Mouse (Mus musculus) lung, postnatal 0 days (tissue): ENCODE measurements at regions not wholly inside any gene's neighbourhood (a gene's known extent, or its start where the extent isn't known, plus 50 kb on each side); places are given as distances from the start of the nearest gene placed in this dataset.

Experiments used
- ATAC-seq: fragments of 200-750 bp; cut with Nextera tagmentation; 2 replicates; pipeline ENCODE4 v1.8.0; 2017; ENCODE audit warnings: moderate library complexity
- DNase-seq: peaks from one replicate; pipeline ENCODE4 v3.0.0-alpha.2; 2016; ENCODE audit warnings: low spot score
- H3K27ac ChIP-seq: fragments of 300-500 bp; sonication (generic); 2 replicates; pipeline ENCODE4 v1.5.1; 2014; ENCODE audit warnings: antibody characterized with exemption, mild to moderate bottlenecking, low read length, mixed read lengths
- H3K27me3 ChIP-seq: fragments of 300-500 bp; sonication (generic); replicated peaks from 2 replicates; pipeline ENCODE4 v1.6.1; 2014; ENCODE audit warnings: low read length, mixed read lengths; ENCODE audit not compliant: insufficient read depth
- H3K36me3 ChIP-seq: fragments of 300-500 bp; sonication (generic); 2 replicates; pipeline ENCODE4 v1.6.1; 2014; ENCODE audit warnings: low read length, mixed read lengths; ENCODE audit not compliant: insufficient read depth
- H3K4me1 ChIP-seq: fragments of 300-500 bp; sonication (generic); 2 replicates; pipeline ENCODE4 v1.6.1; 2014; ENCODE audit warnings: antibody characterized with exemption, low read depth, low read length, mixed read lengths; ENCODE audit not compliant: insufficient read depth
- H3K4me2 ChIP-seq: fragments of 300-500 bp; sonication (generic); replicated peaks from 2 replicates; pipeline ENCODE4 v1.6.1; 2014; ENCODE audit warnings: low read depth, mild to moderate bottlenecking, low read length, moderate library complexity, mixed read lengths
- H3K4me3 ChIP-seq: fragments of 300-500 bp; sonication (generic); 2 replicates; pipeline ENCODE4 v1.5.1; 2014; ENCODE audit warnings: low read depth, low read length
- H3K9ac ChIP-seq: fragments of 300-500 bp; sonication (generic); replicated peaks from 2 replicates; pipeline ENCODE4 v1.6.1; 2014; ENCODE audit warnings: low read depth, mild to moderate bottlenecking
- H3K9me3 ChIP-seq: fragments of 300-500 bp; sonication (generic); 2 replicates; pipeline ENCODE4 v1.6.1; 2016; ENCODE audit warnings: low read length, mixed read lengths
- CTCF ChIP-seq: IDR thresholded peaks from 2 replicates; pipeline ENCODE4 v1.5.1; 2016; ENCODE audit warnings: antibody characterized with exemption, mild to moderate bottlenecking
- EP300 ChIP-seq: IDR thresholded peaks from 2 replicates; pipeline ENCODE4 v1.6.1; 2016; ENCODE audit warnings: antibody characterized with exemption, mild to moderate bottlenecking, control low read depth
- WGBS: fragments of 180-500 bp; shearing (Covaris S2); extraction: QIAGEN DNeasy Blood & Tissue Kit; methylation state at CpG from one replicate; pipeline ENCODE4 v1.1.7; 2014; 5-methylcytosine and 5-hydroxymethylcytosine counted together

DNA sequence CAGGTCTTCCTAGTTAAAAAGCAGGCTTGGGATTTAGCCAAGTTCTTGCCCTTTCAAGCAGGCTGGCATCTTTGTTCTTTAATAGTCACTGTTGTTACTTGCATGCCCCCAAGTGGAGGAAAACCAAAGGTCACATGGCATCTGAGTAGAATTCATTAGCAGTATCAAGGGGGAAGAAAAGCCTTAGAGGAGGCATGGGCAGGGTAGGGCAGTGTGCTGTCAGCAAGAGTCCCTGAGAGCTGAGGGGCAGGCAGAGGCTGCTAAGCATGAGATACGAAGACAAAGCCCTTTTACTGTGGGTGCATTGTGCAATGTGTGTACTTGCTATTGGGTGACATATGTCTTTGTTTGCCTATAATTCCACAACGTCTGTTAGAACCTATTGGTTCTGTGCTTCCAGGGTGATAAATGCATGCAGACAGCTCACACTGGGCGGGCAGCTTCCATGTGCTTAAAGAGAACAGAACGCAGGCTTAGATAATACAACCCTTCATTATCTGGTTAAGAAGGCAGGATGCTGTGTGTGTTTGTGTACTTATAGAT, 3075.0 kb upstream of the Lrrc6 start:
- H3K9me3 ChIP-seq: no peaks in the 10 kb centered on the region
- H3K4me2 ChIP-seq: no peak overlapping the region
- 41% methylated on average over 4 of the region's 4 CpGs for WGBS
- no peak for ATAC-seq
- no peak overlapping the region for H3K9ac ChIP-seq
- H3K27me3 ChIP-seq: no peaks in the 10 kb centered on the region
- H3K36me3 ChIP-seq: no peaks in the 10 kb centered on the region
- no peak for DNase-seq
- no peak overlapping the region for H3K4me3 ChIP-seq
- no peaks in the 10 kb centered on the region for H3K4me1 ChIP-seq
- TF ChIP-seq EP300 (no peak), CTCF (peak; percentile 17; the same call in 1 of the 2 replicates)
- H3K27ac ChIP-seq: no peak overlapping the region

DNA sequence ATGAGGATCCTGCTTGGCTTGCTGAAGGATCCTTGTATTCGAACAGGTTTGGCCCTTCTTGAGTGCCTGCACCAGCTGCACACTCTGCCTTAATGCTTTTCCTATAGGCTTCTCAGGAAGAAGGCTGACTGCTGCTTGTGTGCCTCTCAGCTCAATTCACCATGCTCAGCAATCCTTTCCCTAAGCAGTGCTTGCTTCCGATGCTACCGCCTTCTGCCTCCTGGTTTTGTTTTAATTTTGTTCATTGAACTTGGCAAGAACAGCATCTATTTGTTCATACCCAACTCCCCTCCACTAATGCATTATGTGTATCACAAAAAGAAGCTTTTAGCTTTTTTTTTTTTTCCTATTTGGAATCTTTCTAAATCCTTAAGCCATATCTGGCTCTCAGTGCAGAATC, 3053.5 kb upstream of the Lrrc6 start:
- no peak for TF ChIP-seq CTCF
- no peak for TF ChIP-seq EP300
- Histone ChIP-seq H3K4me3 (no peak overlapping the region), H3K4me2 (no peak overlapping the region), H3K27me3 (no peaks in the 10 kb centered on the region), H3K36me3 (no peaks in the 10 kb centered on the region), H3K27ac (no peak overlapping the region), H3K4me1 (no peaks in the 10 kb centered on the region), H3K9me3 (no peaks in the 10 kb centered on the region), H3K9ac (no peak overlapping the region)
- WGBS: 82% methylated on average over 3 of the region's 3 CpGs
- no peak for ATAC-seq
- no peak for DNase-seq

DNA sequence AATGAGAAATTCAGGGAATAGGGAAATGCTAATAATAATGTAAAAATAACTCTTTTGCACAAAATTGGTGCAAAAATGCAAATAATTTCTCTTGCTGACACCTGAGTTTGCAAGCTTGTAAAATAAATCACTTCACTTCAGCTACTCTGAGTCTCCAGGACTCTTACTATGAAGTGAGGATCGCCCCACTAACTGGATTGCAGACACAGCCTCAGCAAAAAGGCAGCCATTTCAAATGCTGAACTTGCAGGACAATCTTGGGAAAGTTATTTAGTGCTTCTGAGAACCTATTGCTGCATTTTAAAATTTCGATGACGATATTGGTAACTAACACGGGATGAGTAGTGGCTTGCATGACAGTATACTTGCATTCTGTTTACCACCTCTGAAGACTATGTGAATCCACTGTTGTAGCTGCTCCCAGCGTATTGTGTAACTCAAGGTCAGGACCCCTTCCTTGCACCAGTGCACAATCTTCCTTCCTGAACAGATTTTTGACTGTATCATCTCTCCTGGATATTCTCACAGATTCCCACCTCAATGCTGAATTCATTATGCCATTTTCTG, 3051.4 kb upstream of the Lrrc6 start:
- ATAC-seq (no peak), DNase-seq (no peak)
- no peaks in the 10 kb centered on the region for H3K36me3 ChIP-seq
- H3K9ac ChIP-seq: no peak overlapping the region
- H3K4me2 ChIP-seq: no peak overlapping the region
- 66% methylated on average over 5 of the region's 5 CpGs for WGBS
- no peak for TF ChIP-seq CTCF
- TF ChIP-seq EP300: no peak
- no peaks in the 10 kb centered on the region for H3K4me1 ChIP-seq
- no peaks in the 10 kb centered on the region for H3K9me3 ChIP-seq
- no peaks in the 10 kb centered on the region for H3K27me3 ChIP-seq
- no peak overlapping the region for H3K27ac ChIP-seq
- H3K4me3 ChIP-seq: no peak overlapping the region

DNA sequence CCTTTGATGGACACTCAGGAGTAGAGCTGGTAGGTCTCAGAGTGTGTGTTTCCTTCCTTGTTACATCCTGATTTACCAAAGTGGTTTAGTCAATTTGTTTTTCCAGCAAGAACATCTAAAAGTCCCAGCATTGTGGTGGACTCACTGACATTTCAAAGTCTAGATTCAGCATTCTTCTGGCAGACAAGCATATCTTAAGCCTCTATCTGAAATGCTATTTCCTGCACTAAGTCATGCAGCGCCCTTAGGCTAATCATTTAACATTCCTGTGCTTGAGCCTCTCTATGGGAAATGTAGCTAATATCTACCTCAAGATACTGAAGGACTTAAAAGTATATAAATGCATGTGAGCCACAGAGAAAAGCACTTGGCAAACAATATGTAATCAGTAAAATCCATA, 3050.3 kb upstream of the Lrrc6 start:
- Histone ChIP-seq H3K4me2 (no peak overlapping the region), H3K27ac (no peak overlapping the region), H3K9ac (no peak overlapping the region), H3K9me3 (no peaks in the 10 kb centered on the region), H3K36me3 (no peaks in the 10 kb centered on the region), H3K4me3 (no peak overlapping the region), H3K4me1 (no peaks in the 10 kb centered on the region), H3K27me3 (no peaks in the 10 kb centered on the region)
- DNase-seq: no peak
- 40% methylated on average over 1 of the region's 1 CpGs for WGBS
- no peak for ATAC-seq
- TF ChIP-seq EP300 (no peak), CTCF (no peak)

DNA sequence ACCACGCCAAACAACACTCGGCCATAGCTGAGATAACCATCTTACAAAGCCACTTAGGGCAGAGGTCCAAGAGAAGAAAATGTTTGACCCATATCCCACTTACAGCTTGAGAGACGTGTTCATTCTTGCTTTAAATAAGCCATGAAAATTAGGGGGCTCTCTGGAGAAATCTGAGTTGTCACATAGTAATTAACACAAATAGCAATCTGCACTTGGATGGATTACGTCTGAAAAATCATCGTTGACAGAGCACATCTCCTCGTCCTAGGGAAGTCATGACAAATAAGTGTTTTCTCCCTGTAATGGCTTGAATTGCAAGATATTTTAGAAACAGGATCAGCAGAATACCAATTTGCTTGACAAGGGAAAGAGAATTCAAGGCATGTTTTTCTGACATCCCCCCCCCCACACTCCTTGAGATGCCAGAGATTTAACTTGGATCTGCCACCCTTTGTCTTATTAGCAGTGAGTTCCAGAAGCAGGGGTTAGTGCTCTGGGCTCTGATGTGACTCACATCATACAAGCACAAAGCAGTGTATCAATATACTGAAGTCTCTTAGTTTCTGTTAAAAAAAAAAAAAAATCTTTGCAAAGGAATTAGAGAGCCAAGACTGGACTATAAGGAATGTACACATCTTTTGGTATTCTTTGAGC, 3025.9 kb upstream of the Lrrc6 start:
- Histone ChIP-seq H3K4me2 (no peak overlapping the region), H3K4me1 (no peaks in the 10 kb centered on the region), H3K27ac (no peak overlapping the region), H3K4me3 (no peak overlapping the region), H3K9me3 (no peaks in the 10 kb centered on the region), H3K9ac (no peak overlapping the region), H3K36me3 (no peaks in the 10 kb centered on the region), H3K27me3 (no peaks in the 10 kb centered on the region)
- WGBS: 47% methylated on average over 6 of the region's 6 CpGs
- ATAC-seq (no peak), DNase-seq (no peak)
- TF ChIP-seq EP300 (no peak), CTCF (no peak)

DNA sequence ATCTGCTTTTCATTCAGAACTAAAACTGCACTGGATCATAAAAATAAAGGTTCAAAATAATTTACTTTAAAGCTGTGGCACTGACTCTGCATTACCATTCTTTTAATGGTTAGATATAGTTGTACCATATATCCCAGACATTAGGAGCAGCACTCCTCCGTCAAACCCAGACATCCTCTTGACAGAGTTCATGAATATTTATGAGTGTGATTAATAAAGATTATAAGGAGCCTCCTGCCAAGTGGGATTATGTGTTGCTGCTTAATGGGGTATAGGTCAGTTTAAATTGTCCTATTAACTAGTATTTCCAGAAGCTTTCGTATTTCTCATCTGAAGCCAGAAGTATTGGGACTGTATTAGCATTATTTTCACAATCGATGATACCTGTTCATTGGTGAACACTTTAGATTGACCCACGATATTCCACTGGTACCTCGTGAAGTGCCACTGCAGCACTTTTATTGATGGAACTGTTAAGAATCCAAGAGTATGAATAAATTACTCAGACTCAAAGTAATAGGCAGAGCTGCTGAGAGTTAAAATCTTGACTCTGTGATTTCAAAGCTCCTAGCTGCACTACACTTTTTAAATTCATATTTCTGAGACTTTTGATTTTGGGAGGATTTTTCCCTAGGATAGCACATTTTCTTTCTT, 2983.8 kb upstream of the Lrrc6 start:
- H3K9me3 ChIP-seq: no peaks in the 10 kb centered on the region
- no peak overlapping the region for H3K27ac ChIP-seq
- TF ChIP-seq CTCF (no peak), EP300 (no peak)
- ATAC-seq (no peak), DNase-seq (no peak)
- H3K4me1 ChIP-seq: no peaks in the 10 kb centered on the region
- H3K36me3 ChIP-seq: no peaks in the 10 kb centered on the region
- H3K4me2 ChIP-seq: no peak overlapping the region
- no peak overlapping the region for H3K4me3 ChIP-seq
- H3K9ac ChIP-seq: no peak overlapping the region
- H3K27me3 ChIP-seq: no peaks in the 10 kb centered on the region
- 73% methylated on average over 5 of the region's 5 CpGs for WGBS
